Mouse (Mus musculus) splenic B cell, adult 2 months (primary cell): ENCODE measurements around the gene Dscam.

Experiments used
- DNase-seq: peaks from one replicate; pipeline ENCODE4 v3.0.0-alpha.2; 2011; ENCODE audit warnings: low read depth, low spot score
- H3K27me3 ChIP-seq: 2 replicates; pipeline ENCODE4 v1.6.1; 2012; ENCODE audit warnings: mild to moderate bottlenecking, low read length, moderate library complexity, mixed read lengths; ENCODE audit not compliant: control insufficient read depth, poor library complexity, insufficient read depth, severe bottlenecking
- H3K36me3 ChIP-seq: 2 replicates; pipeline ENCODE4 v1.6.1; 2012; ENCODE audit warnings: mild to moderate bottlenecking, low read length, moderate library complexity, mixed read lengths; ENCODE audit not compliant: control insufficient read depth, poor library complexity, insufficient read depth, severe bottlenecking

Gene Dscam

DNA sequence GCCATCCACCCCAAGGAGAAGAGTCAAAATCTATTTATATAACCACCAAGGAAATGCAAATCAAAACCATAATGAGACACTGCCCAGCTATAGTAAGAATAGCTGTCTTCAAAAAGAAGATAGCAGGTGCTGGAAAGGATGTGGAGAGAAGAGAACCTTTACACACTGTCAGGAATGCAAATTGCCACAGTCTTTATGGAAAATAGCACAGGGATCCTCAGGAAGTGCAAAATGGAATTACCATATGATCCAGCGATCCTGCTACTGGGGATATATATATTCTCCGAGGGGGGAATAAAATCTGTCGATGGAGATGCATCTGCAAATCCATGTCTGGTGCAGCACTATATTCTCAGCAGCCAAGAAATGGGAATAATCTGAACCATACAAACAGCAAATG is 256.1 kb downstream of the Dscam start:
- DNase-seq = no peak
- no peaks in the 10 kb centered on the region for H3K36me3 ChIP-seq
- no peaks in the 10 kb centered on the region for H3K27me3 ChIP-seq

- DNase-seq = no peak
- Histone ChIP-seq H3K36me3 (no peaks in the 10 kb centered on the region), H3K27me3 (no peaks in the 10 kb centered on the region)
Measured at GRCm38 (mm10) chr16:96912836-96913235, 257.7 kb downstream of the Dscam start.

DNA sequence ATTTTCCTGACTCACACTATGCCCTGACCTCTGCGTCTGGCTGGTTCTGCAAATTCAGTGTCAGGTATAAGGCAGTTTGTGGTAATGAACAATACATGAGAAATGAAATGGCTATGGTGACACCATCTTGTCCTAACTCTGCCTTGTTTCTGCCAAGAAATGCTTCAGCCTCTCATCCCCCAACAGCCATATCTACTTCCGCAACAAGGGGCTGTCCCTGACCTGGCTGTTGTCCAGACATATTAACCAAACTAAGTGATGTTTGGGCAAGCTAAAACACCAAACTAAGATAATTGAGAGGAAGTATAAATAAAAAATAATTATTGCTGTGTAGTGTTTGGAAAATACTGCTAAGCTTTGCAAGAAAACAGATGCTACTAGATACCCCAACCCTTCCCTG is 258.4 kb downstream of the Dscam start:
- no peaks in the 10 kb centered on the region for H3K27me3 ChIP-seq
- H3K36me3 ChIP-seq = no peaks in the 10 kb centered on the region
- DNase-seq = no peak

DNA sequence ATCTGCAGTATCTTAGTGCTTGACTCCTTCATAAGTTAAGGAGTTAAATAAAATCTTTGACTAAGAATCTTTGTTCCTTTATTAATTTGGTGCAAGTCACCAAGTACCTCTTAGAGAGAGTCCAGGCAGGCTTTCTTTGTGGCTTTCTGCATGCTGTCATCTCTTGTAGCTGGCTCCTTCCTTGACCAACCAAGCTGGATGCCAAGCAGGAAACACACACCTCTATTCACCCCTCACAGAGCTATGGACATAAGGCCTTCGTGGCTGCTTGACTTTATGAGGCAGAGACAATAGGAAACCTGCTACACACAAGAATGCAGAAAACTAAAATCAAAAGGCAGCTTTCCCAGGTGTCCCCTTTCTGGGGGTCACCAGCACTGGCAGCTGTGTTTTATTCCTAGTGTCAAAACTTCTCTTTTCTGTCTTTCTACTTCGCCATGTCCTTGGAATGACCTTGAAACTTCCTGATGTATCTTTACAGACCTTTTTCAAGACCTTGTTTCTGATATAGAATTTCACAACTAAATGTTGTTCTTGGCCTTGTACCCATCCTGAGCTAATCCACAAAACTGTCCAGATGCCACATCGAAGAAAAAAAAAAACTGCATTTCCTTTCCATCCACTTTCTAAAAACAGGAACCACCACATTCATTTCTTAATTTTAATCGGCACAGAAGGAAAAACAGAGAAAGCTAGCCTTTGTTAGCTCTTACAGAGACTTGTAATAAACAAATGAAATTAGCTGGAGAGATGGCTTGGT is 260.0 kb downstream of the Dscam start:
- H3K27me3 ChIP-seq = no peaks in the 10 kb centered on the region
- no peaks in the 10 kb centered on the region for H3K36me3 ChIP-seq
- no peak for DNase-seq

GRCm38 (mm10) chr16:96907818-96908217 is 262.7 kb downstream of the Dscam start:
- Histone ChIP-seq H3K36me3 (no peaks in the 10 kb centered on the region), H3K27me3 (no peaks in the 10 kb centered on the region)
- no peak for DNase-seq

DNA sequence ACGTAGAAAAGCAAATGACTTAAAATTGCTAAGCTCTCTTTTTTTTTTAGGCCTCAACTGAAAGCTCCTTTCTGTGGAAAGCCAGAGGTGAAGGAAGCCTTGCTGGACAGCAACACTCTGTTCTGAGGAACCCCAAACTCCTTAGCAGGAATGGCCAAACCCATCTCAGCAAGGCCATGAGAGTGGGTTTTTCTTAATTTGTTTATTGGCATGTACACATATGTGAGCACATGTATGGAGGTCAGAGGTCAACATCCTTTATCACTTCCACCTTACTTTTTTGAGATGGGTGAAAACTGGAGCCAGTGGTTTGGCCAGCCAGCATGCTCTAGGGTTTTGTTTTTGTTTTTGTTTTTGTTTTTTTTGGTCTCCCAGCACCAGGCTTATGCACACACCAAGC is 263.5 kb downstream of the Dscam start:
- no peaks in the 10 kb centered on the region for H3K27me3 ChIP-seq
- no peaks in the 10 kb centered on the region for H3K36me3 ChIP-seq
- no peak for DNase-seq

- no peaks in the 10 kb centered on the region for H3K27me3 ChIP-seq
- no peaks in the 10 kb centered on the region for H3K36me3 ChIP-seq
- DNase-seq = no peak
Measured at GRCm38 (mm10) chr16:96906630-96907029, 263.9 kb downstream of the Dscam start.

DNA sequence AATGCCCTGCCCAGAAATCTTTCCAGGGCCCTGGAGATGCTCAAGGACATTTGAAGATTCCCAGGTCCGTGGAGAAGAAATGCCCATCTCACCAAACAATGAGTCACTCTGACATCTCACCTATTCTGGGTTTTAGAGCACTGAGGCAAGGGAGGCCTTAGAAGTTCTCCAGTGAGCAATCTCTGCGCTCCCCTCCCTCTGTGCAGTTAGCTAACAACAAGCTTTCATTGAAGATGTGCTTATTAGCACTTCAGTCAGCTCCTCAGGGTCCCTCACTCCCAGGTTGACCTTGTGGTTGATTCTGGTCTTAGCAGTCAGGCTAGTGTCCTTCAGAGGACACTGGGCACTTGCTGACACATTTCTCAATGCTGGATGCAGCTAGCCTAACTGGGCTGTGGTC is 265.8 kb downstream of the Dscam start:
- DNase-seq = no peak
- Histone ChIP-seq H3K36me3 (no peaks in the 10 kb centered on the region), H3K27me3 (no peaks in the 10 kb centered on the region)

GRCm38 (mm10) chr16:96904359-96904758 is 266.2 kb downstream of the Dscam start:
- H3K36me3 ChIP-seq = no peaks in the 10 kb centered on the region
- no peak for DNase-seq
- no peaks in the 10 kb centered on the region for H3K27me3 ChIP-seq

DNA sequence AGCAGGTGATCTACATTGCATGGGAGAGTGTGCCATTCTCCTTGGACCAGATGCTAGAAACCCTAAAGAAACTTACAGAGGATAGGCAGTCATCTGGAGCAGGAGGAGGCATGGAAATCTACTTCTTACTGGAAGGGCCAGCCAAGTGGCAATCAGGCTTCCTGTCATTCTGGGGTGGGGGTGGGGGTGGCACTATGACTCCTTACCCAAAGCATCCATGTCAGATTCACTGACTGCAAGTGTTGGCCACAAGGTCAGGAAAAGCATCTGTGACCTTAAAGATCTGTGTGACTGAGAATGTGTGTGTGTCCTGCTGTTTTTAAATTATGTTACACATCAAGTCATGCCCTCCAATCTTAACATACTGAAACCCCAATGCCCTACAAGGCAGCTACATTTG is 268.0 kb downstream of the Dscam start:
- Histone ChIP-seq H3K27me3 (no peaks in the 10 kb centered on the region), H3K36me3 (no peaks in the 10 kb centered on the region)
- DNase-seq = no peak

- no peaks in the 10 kb centered on the region for H3K36me3 ChIP-seq
- no peak for DNase-seq
- H3K27me3 ChIP-seq = no peaks in the 10 kb centered on the region
Measured at GRCm38 (mm10) chr16:96901234-96902014, 269.1 kb downstream of the Dscam start.

GRCm38 (mm10) chr16:96899329-96899728 is 271.2 kb downstream of the Dscam start:
- Histone ChIP-seq H3K36me3 (no peaks in the 10 kb centered on the region), H3K27me3 (no peaks in the 10 kb centered on the region)
- no peak for DNase-seq

DNA sequence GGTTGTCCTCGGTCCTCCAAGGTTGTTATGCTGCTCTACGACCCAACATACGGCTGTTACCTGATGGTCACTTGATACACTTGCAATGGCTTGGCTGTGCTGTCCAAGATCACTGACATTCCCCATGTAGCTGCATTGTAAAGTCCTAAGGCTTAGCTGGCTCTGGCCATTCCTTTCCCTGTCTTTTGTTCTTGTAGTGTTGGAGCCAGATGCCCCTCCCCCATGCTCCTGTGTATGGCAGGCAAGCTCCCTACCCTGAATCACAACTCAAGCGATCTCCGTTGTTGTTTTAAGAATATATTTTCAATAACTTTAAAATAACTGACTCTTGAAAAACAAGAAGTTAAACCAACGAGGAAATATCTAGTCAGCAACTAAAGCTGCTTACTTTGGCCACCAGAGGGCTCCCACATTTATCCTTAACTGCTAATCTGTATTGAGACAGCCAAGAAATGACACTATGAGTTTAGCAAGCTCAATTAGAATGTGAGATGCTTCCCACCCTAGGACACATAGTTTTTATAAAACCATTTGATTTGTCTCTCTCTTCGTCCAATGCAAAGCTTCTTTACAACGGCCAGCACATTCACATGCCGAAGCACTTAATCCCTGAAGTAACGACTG is 273.9 kb downstream of the Dscam start:
- peak; percentile 5 for DNase-seq
- H3K27me3 ChIP-seq = no peaks in the 10 kb centered on the region
- no peaks in the 10 kb centered on the region for H3K36me3 ChIP-seq

DNA sequence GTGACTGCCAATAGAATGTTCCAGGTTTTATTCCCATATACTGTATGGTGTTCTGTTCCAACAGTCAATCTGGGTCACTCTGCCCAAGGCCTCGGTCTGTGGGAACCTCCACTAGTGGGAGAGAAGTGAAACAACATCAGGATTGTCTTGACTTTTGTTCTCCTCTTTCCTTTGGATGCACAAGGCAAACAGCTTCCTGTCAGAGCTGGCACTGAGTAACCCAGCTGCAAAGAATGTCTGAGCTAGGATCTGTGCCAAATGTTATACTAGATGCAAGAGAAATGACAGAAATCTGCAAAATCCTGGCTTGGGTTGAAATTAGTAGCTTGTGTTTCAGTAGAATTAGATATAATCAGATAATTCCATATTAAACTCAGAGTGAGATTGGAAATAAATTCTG is 282.5 kb downstream of the Dscam start:
- no peak for DNase-seq
- H3K27me3 ChIP-seq = no peaks in the 10 kb centered on the region
- H3K36me3 ChIP-seq = no peaks in the 10 kb centered on the region

DNA sequence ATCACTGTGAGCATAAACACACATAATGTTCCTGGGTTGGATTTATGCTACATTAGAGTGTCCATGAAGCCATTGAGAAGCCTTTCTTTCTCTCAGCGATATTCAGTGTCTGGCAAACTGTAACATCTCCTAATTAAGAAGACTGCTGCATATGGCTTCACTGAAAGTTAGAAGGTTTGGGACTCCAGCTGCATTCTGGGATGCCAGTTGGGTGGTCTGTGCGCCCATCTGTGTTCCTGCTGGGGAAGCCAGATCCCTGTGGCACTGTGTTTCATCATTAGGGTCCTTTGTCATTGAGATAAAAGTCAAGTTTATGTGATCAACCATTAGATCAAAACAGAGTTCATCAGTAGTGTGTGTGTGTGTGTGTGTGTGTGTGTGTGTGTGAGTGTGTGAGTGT is 284.7 kb downstream of the Dscam start:
- DNase-seq = no peak
- H3K27me3 ChIP-seq = no peaks in the 10 kb centered on the region
- H3K36me3 ChIP-seq = no peaks in the 10 kb centered on the region
